Mouse (Mus musculus) thymus, adult 18-20 months (tissue): Measurements from ENCODE around the gene Sec14l1.
A peak's percentile ranks its signal among the peaks of the same experiment; 100 is the strongest.

Experiments
- DNase-seq, 2 experiments: peaks; one replicate each; pipeline ENCODE4 v3.0.0; 2022; ENCODE audit warnings: mixed read lengths in 2 of 2

Gene Sec14l1

GRCm38 (mm10) chr11:117109179-117109954 lies 5.6 kb upstream of the Sec14l1 start:
- no peak for DNase-seq

GRCm38 (mm10) chr11:117111967-117112648 lies 2.9 kb upstream of the Sec14l1 start:
- DNase-seq: no peak

- DNase-seq: no peak
Observed at GRCm38 (mm10) chr11:117112649-117113051, 2.3 kb upstream of the Sec14l1 start.

GRCm38 (mm10) chr11:117113377-117113776 lies 1.6 kb upstream of the Sec14l1 start:
- DNase-seq: no peak

- DNase-seq: no peak
Observed at GRCm38 (mm10) chr11:117114231-117114591, 757 bp upstream of the Sec14l1 start.

GRCm38 (mm10) chr11:117115346-117116219 lies 615 bp downstream of the Sec14l1 start:
- no peak for DNase-seq

GRCm38 (mm10) chr11:117116350-117117303 lies 1.7 kb downstream of the Sec14l1 start:
- no peak for DNase-seq

GRCm38 (mm10) chr11:117117321-117117720 lies 2.4 kb downstream of the Sec14l1 start:
- DNase-seq: no peak

- DNase-seq: no peak
Observed at GRCm38 (mm10) chr11:117117791-117118190, 2.8 kb downstream of the Sec14l1 start.

- no peak for DNase-seq
Observed at GRCm38 (mm10) chr11:117118248-117118647, 3.3 kb downstream of the Sec14l1 start.

- no peak for DNase-seq
Observed at GRCm38 (mm10) chr11:117118721-117119321, 3.9 kb downstream of the Sec14l1 start.

- no peak for DNase-seq
Observed at GRCm38 (mm10) chr11:117119723-117120122, 4.8 kb downstream of the Sec14l1 start.

- DNase-seq: no peak
Observed at GRCm38 (mm10) chr11:117120285-117121163, 5.6 kb downstream of the Sec14l1 start.

- DNase-seq: no peak
Observed at GRCm38 (mm10) chr11:117121164-117121535, 6.2 kb downstream of the Sec14l1 start.

- DNase-seq: no peak
Observed at GRCm38 (mm10) chr11:117121954-117122353, 7.0 kb downstream of the Sec14l1 start.

- DNase-seq: no peak
Observed at GRCm38 (mm10) chr11:117123418-117124085, 8.6 kb downstream of the Sec14l1 start.

- DNase-seq: no peak
Observed at GRCm38 (mm10) chr11:117124539-117124938, 9.6 kb downstream of the Sec14l1 start.

- DNase-seq: peak; percentile 50 to 57
Observed at GRCm38 (mm10) chr11:117127250-117127837, 12.4 kb downstream of the Sec14l1 start.

GRCm38 (mm10) chr11:117127931-117128548 lies 13.1 kb downstream of the Sec14l1 start:
- DNase-seq: no peak
